Mouse (Mus musculus) lung, adult 2 months (tissue): ENCODE results near the gene Knl1. TPM values are rescaled to one million over a fixed set of nuclear protein-coding genes. Genes with fewer than 3 reads are reported as not detected.

Experiments
- DNase-seq: peaks from one replicate; pipeline ENCODE4 v3.0.0; 2022
- H3K4me1 ChIP-seq: fragments of 200-500 bp; 2 replicates; pipeline ENCODE4 v1.6.1; 2011; ENCODE audit warnings: low read length; ENCODE audit not compliant: control insufficient read depth, insufficient read depth
- H3K4me3 ChIP-seq: fragments of 200-500 bp; replicated peaks from 2 replicates; pipeline ENCODE3; 2011; ENCODE audit warnings: low read depth, mild to moderate bottlenecking, control low read depth, low read length; ENCODE audit errors: extremely low read depth
- CTCF ChIP-seq: fragments of 200-500 bp; IDR thresholded peaks from 2 replicates; pipeline ENCODE4 v1.5.1; 2011; ENCODE audit warnings: mild to moderate bottlenecking, low read length, control low read depth; ENCODE audit not compliant: insufficient read depth
- POLR2A ChIP-seq: fragments of 200-500 bp; IDR thresholded peaks from 2 replicates; pipeline ENCODE4 v1.6.1; 2011; ENCODE audit warnings: low read depth, mild to moderate bottlenecking, control low read depth, low read length, borderline replicate concordance; ENCODE audit errors: extremely low read depth
- WGBS: fragments of 180-500 bp; shearing (Covaris S2); methylation state at CpG from one replicate; pipeline ENCODE4 v1.1.7; 2018; 5-methylcytosine and 5-hydroxymethylcytosine counted together
- polyA plus RNA-seq: library from polyadenylated mRNA; depleted of rRNA; stranded (reverse); fragments of >200 nt; gene quantifications from 2 replicates; pipeline ENCODE4 v1.2.3, GENCODE M21; 2012; rRNA removed

The Knl1 gene
- polyA plus RNA-seq, 1 experiment = 0.12 TPM

GRCm38 (mm10) chr2:119147775-119148174 lies 100.9 kb downstream of the Knl1 start:
- 87% methylated on average over 8 of the region's 8 CpGs for WGBS
- no peak for DNase-seq
- Histone ChIP-seq H3K4me3 (no peak overlapping the region), H3K4me1 (no peaks in the 10 kb centered on the region)
- TF ChIP-seq CTCF (no peak), POLR2A (no peak)

GRCm38 (mm10) chr2:119152255-119152654 lies 105.3 kb downstream of the Knl1 start:
- Histone ChIP-seq H3K4me1 (peaks cover 5% of the 10 kb centered on the region; the same call in 1 of the 2 replicates), H3K4me3 (no peak overlapping the region)
- no peak for TF ChIP-seq POLR2A
- TF ChIP-seq CTCF = no peak
- no peak for DNase-seq
- WGBS = 52% methylated on average over 6 of the region's 6 CpGs

- WGBS = 68% methylated on average over 2 of the region's 2 CpGs
- no peak for TF ChIP-seq POLR2A
- no peak overlapping the region for H3K4me3 ChIP-seq
- peaks cover 7% of the 10 kb centered on the region; the same call in 1 of the 2 replicates for H3K4me1 ChIP-seq
- DNase-seq = no peak
These were observed 107.8 kb downstream of the Knl1 start for GRCm38 (mm10) chr2:119154683-119155082.

Other genes with a start within 250 kb of the Knl1 start
- 0.70 and 1.0 TPM in 2 replicates for gene Knstrn, start 233.1 kb upstream of the Knl1 start, polyA plus RNA-seq
- 56.4 and 77.5 TPM in 2 replicates for gene Ivd, start 185.2 kb upstream of the Knl1 start, polyA plus RNA-seq
- 18.7 and 21.0 TPM in 2 replicates for gene Bahd1, start 146.7 kb upstream of the Knl1 start, polyA plus RNA-seq
- gene Chst14, start 120.6 kb upstream of the Knl1 start, polyA plus RNA-seq = 22.3 and 28.4 TPM in 2 replicates
- gene Ccdc32, start 17.7 kb upstream of the Knl1 start, polyA plus RNA-seq = 5.8 and 7.5 TPM in 2 replicates
- gene Rpusd2, start 12.3 kb upstream of the Knl1 start, polyA plus RNA-seq = 3.2 and 3.5 TPM in 2 replicates
- gene Rad51, start 65.7 kb downstream of the Knl1 start, polyA plus RNA-seq = 0.76 and 1.4 TPM in 2 replicates
- gene Rmdn3, start 109.9 kb downstream of the Knl1 start, polyA plus RNA-seq = 17.6 TPM in 2 replicates
- gene Gchfr, start 120.7 kb downstream of the Knl1 start, polyA plus RNA-seq = 25.7 and 27.2 TPM in 2 replicates
- 0.06 and 0.76 TPM in 2 replicates for gene Gm14137, start 127.4 kb downstream of the Knl1 start, polyA plus RNA-seq
- gene Zfyve19, start 161.5 kb downstream of the Knl1 start, polyA plus RNA-seq = 29.8 and 36.1 TPM in 2 replicates
- gene Dnajc17, start 161.7 kb downstream of the Knl1 start, polyA plus RNA-seq = 2.7 and 4.1 TPM in 2 replicates
- gene Ppp1r14d, start 182.8 kb downstream of the Knl1 start, polyA plus RNA-seq = 1.1 and 1.9 TPM in 2 replicates
- 47.7 and 51.0 TPM in 2 replicates for gene Spint1, start 190.2 kb downstream of the Knl1 start, polyA plus RNA-seq
- gene Rhov, start 224.2 kb downstream of the Knl1 start, polyA plus RNA-seq = 1.6 and 3.0 TPM in 2 replicates
- 24.1 and 25.9 TPM in 2 replicates for gene Vps18, start 241.6 kb downstream of the Knl1 start, polyA plus RNA-seq